Mouse (Mus musculus) limb, embryonic 12.5 days (tissue): ENCODE data around the gene Olfr394. TPM values are rescaled to one million over a fixed set of nuclear protein-coding genes. Genes with fewer than 3 reads are reported as not detected.
"Not testable (repeated sequence)": the region's sequence is repeated elsewhere in the genome, so short reads cannot be mapped to it uniquely, and the experiment has no call there.

Experiments used
- ATAC-seq: fragments of 200-750 bp; cut with Nextera tagmentation; 2 replicates; pipeline ENCODE4 v1.8.0; 2017; ENCODE audit warnings: low read depth, moderate TSS enrichment; ENCODE audit not compliant: insufficient number of reproducible peaks, insufficient read depth, low FRiP score, low TSS enrichment
- H3K27ac ChIP-seq: fragments of 300-500 bp; sonication (generic); 2 replicates; pipeline ENCODE4 v1.5.1; 2016; ENCODE audit warnings: mild to moderate bottlenecking, moderate library complexity
- H3K27me3 ChIP-seq: fragments of 300-500 bp; sonication (generic); 2 replicates; pipeline ENCODE4 v1.6.1; 2016; ENCODE audit warnings: mild to moderate bottlenecking, moderate library complexity
- H3K36me3 ChIP-seq: fragments of 300-500 bp; sonication (generic); 2 replicates; pipeline ENCODE4 v1.6.1; 2016; ENCODE audit warnings: mild to moderate bottlenecking, moderate library complexity
- H3K4me1 ChIP-seq: fragments of 300-500 bp; sonication (generic); replicated peaks from 2 replicates; pipeline ENCODE4 v1.6.1; 2016
- H3K4me2 ChIP-seq: fragments of 300-500 bp; sonication (generic); 2 replicates; pipeline ENCODE4 v1.6.1; 2016; ENCODE audit warnings: mild to moderate bottlenecking, moderate library complexity
- H3K4me3 ChIP-seq: fragments of 300-500 bp; sonication (generic); replicated peaks from 2 replicates; pipeline ENCODE4 v1.5.1; 2016; ENCODE audit warnings: mild to moderate bottlenecking
- H3K9ac ChIP-seq: fragments of 300-500 bp; sonication (generic); replicated peaks from 2 replicates; pipeline ENCODE4 v1.6.1; 2016; ENCODE audit warnings: mild to moderate bottlenecking, moderate library complexity
- H3K9me3 ChIP-seq: fragments of 300-500 bp; sonication (generic); 2 replicates; pipeline ENCODE4 v1.6.1; 2016; ENCODE audit warnings: mild to moderate bottlenecking, moderate library complexity
- WGBS: fragments of 180-500 bp; shearing (Covaris S2); methylation state at CpG from one replicate; pipeline ENCODE4 v1.1.7; 2016; 5-methylcytosine and 5-hydroxymethylcytosine counted together
- polyA plus RNA-seq: library from polyadenylated mRNA; unstranded; fragments of >200 nt; fragmentation: Nextera tagmentation; extraction: Ambion mirVana; gene quantifications from 2 replicates; pipeline ENCODE4 v1.2.1, GENCODE M21; 2016

The Olfr394 gene
- polyA plus RNA-seq = not detected in 2 replicates

- 86% methylated on average over 1 of the region's 1 CpGs for WGBS
- H3K4me3 ChIP-seq = no peak within 1 kb of the TSS
- ATAC-seq = no peak
- H3K36me3 ChIP-seq = no peaks in the 10 kb centered on the region
- H3K27me3 ChIP-seq = no peaks in the 10 kb centered on the region
- H3K9ac ChIP-seq = no peak within 1 kb of the TSS
- H3K4me1 ChIP-seq = no peaks in the 10 kb centered on the region
- H3K27ac ChIP-seq = no peak within 1 kb of the TSS
- H3K4me2 ChIP-seq = no peak within 1 kb of the TSS
- peaks cover 12% of the 10 kb centered on the region for H3K9me3 ChIP-seq
These were observed at the start of gene Olfr394 for GRCm38 (mm10) chr11:73890671-73891070. Gene Olfr394 (minus strand): TSS chr11:73890771.

GRCm38 (mm10) chr11:73936377-73936776 is 45.8 kb upstream of the Olfr394 start, which contains the start of gene Olfr23:
Gene Olfr23 (plus strand): TSS chr11:73936677.
- H3K27ac ChIP-seq = no peak within 1 kb of the TSS
- no peaks in the 10 kb centered on the region for H3K27me3 ChIP-seq
- H3K36me3 ChIP-seq = no peaks in the 10 kb centered on the region
- H3K4me3 ChIP-seq = no peak within 1 kb of the TSS
- no peaks in the 10 kb centered on the region for H3K4me1 ChIP-seq
- ATAC-seq = no peak
- peaks cover 12% of the 10 kb centered on the region for H3K9me3 ChIP-seq
- no peak within 1 kb of the TSS for H3K9ac ChIP-seq
- H3K4me2 ChIP-seq = no peak within 1 kb of the TSS

- peaks cover 13% of the 10 kb centered on the region; the same call in 1 of the 2 replicates for H3K9me3 ChIP-seq
- H3K27ac ChIP-seq, H3K9ac ChIP-seq, H3K4me1 ChIP-seq, H3K27me3 ChIP-seq, H3K36me3 ChIP-seq, H3K4me3 ChIP-seq, H3K4me2 ChIP-seq, ATAC-seq: not testable (repeated sequence)
- 78% methylated on average over 4 of the region's 4 CpGs for WGBS
These were observed 18.6 kb upstream of the Olfr394 start, which contains the start of gene Olfr395 for GRCm38 (mm10) chr11:73909199-73909598. Gene Olfr395 (minus strand): TSS chr11:73909299.

GRCm38 (mm10) chr11:73851354-73851753 is 39.2 kb downstream of the Olfr394 start, which contains the start of gene Olfr393:
Gene Olfr393 (minus strand): TSS chr11:73851454.
- Histone ChIP-seq H3K27me3 (no peaks in the 10 kb centered on the region), H3K36me3 (no peaks in the 10 kb centered on the region), H3K9me3 (peaks cover 13% of the 10 kb centered on the region; the same call in 1 of the 2 replicates), H3K4me3 (no peak within 1 kb of the TSS), H3K9ac (no peak within 1 kb of the TSS), H3K4me2 (no peak within 1 kb of the TSS), H3K4me1 (no peaks in the 10 kb centered on the region), H3K27ac (no peak within 1 kb of the TSS)
- ATAC-seq = no peak

Other genes with a start within 250 kb of the Olfr394 start
- not detected in 2 replicates for gene Zfp735, start 202.0 kb downstream of the Olfr394 start, polyA plus RNA-seq
- gene Olfr389, start 110.1 kb downstream of the Olfr394 start, polyA plus RNA-seq = not detected in 2 replicates
- not detected in 2 replicates for gene Olfr390, start 107.8 kb downstream of the Olfr394 start, polyA plus RNA-seq
- not detected in 2 replicates for gene Olfr391-ps, start 87.7 kb downstream of the Olfr394 start, polyA plus RNA-seq
- gene Olfr392, start 73.7 kb downstream of the Olfr394 start, polyA plus RNA-seq = not detected in 2 replicates
- not detected in 2 replicates for gene Olfr393, start 39.3 kb downstream of the Olfr394 start, polyA plus RNA-seq
- gene Olfr395, start 18.5 kb upstream of the Olfr394 start, polyA plus RNA-seq = not detected in 2 replicates
- gene Olfr23, start 45.9 kb upstream of the Olfr394 start, polyA plus RNA-seq = not detected in 2 replicates
- not detected in 2 replicates for gene Olfr397, start 70.0 kb upstream of the Olfr394 start, polyA plus RNA-seq
- not detected in 2 replicates for gene Olfr398, start 99.6 kb upstream of the Olfr394 start, polyA plus RNA-seq
- gene Olfr139, start 165.8 kb upstream of the Olfr394 start, polyA plus RNA-seq = not detected in 2 replicates
- not detected in 2 replicates for gene Olfr399, start 165.8 kb upstream of the Olfr394 start, polyA plus RNA-seq
- gene Zfp616, start 179.2 kb upstream of the Olfr394 start, polyA plus RNA-seq = not detected in 2 replicates
- gene Olfr401, start 222.9 kb upstream of the Olfr394 start, polyA plus RNA-seq = not detected in 2 replicates